Mouse (Mus musculus): ENCODE measurements around the gene Depdc5. TPM values are rescaled to one million over a fixed set of nuclear protein-coding genes. Genes with fewer than 3 reads are reported as not detected.
"Not testable (repeated sequence)": the region's sequence is repeated elsewhere in the genome, so short reads cannot be mapped to it uniquely, and the experiment has no call there.

Depdc5 gene
- polyA plus RNA-seq (2015; fragmentation: Nextera tagmentation; extraction: Ambion mirVana): 22.2 and 23.4 TPM in 2 replicates

GRCm38 (mm10) chr5:32863253-32864228 lies at the start of gene Depdc5:
Gene Depdc5 (plus strand): TSS chr5:32863701.
- Histone ChIP-seq H3K4me1 (peaks cover 8% of the 10 kb centered on the region), H3K4me2 (replicated peaks) (peak within 1 kb of the TSS; percentile 69), H3K27me3 (no peaks in the 10 kb centered on the region), H3K9me3 (replicated peaks) (no peaks in the 10 kb centered on the region), H3K27ac (replicated peaks) (peak within 1 kb of the TSS; percentile 87), H3K36me3 (peaks cover 15% of the 10 kb centered on the region), H3K4me3 (replicated peaks) (peak within 1 kb of the TSS; percentile 67), H3K9ac (peak within 1 kb of the TSS; percentile 62)
- ATAC-seq (ENCODE audit: insufficient number of reproducible peaks, low FRiP score, low TSS enrichment, low read depth): peak; percentile 97
- WGBS: 1% methylated on average over 52 of the region's 64 CpGs

- no peak overlapping the region for H3K4me2 ChIP-seq (replicated peaks)
- H3K4me3 ChIP-seq (replicated peaks): no peak overlapping the region
- no peaks in the 10 kb centered on the region for H3K9me3 ChIP-seq (replicated peaks)
- H3K9ac ChIP-seq: no peak overlapping the region
- no peaks in the 10 kb centered on the region for H3K4me1 ChIP-seq
- 98% methylated on average over 4 of the region's 4 CpGs for WGBS
- ATAC-seq (ENCODE audit: insufficient number of reproducible peaks, low FRiP score, low TSS enrichment, low read depth): no peak
- H3K27ac ChIP-seq (replicated peaks): no peak overlapping the region
- peaks cover 61% of the 10 kb centered on the region for H3K36me3 ChIP-seq
- no peaks in the 10 kb centered on the region for H3K27me3 ChIP-seq
Measured at GRCm38 (mm10) chr5:32815396-32815795, 48.1 kb upstream of the Depdc5 start.

DNA sequence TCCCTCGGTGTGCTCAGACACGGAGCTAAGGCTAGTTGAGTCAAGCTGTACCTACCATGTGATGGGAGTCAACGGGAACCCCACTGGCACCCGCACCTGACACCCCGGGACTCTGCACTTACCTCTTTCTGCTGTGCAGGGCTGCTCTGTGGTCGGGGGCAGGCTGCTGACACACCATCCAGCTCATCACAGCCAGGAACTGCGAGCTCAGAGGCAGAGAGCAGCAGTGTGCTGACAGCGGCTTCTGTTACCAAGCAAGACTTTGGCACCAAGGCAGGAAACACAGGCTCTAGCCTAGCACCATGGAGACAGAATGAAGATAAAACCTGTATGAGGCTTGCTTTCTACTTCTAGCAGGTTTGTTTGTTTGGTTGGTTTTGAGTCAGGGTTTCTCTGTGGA lies 43.0 kb upstream of the Depdc5 start:
- Histone ChIP-seq H3K36me3 (peaks cover 66% of the 10 kb centered on the region), H3K4me3 (replicated peaks) (no peak overlapping the region), H3K9ac (no peak overlapping the region), H3K27ac (replicated peaks) (no peak overlapping the region), H3K27me3 (no peaks in the 10 kb centered on the region), H3K4me1 (no peaks in the 10 kb centered on the region), H3K9me3 (replicated peaks) (no peaks in the 10 kb centered on the region), H3K4me2 (replicated peaks) (no peak overlapping the region)
- WGBS: 90% methylated on average over 8 of the region's 8 CpGs
- ATAC-seq (ENCODE audit: insufficient number of reproducible peaks, low FRiP score, low TSS enrichment, low read depth): no peak

DNA sequence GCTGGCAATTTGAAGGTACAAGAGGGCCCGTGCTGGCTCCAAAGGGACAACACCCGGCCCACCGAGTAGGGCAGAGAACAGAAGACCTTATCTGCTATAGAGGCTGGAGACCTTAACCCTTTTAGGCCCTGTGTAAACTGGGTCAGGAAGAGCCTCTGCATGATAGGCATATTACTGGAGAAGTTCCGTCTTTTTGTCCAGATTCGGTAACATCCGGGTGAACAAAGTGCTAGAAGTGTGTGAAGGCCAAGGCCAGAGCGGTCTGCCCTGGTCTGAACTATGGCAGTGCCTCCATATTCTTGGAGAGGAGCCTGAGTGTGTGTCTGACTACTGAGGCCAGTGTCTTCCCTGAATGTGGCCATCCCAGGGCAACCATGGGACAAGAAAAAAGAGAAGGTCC lies 36.5 kb upstream of the Depdc5 start, which contains the start of gene Gm20671:
Gene Gm20671 (minus strand): TSS at position 101 of the 400 bp plus-strand sequence.
- no peak within 1 kb of the TSS for H3K27ac ChIP-seq (replicated peaks)
- H3K9ac ChIP-seq: no peak within 1 kb of the TSS
- no peak within 1 kb of the TSS for H3K4me3 ChIP-seq (replicated peaks)
- no peaks in the 10 kb centered on the region for H3K27me3 ChIP-seq
- H3K9me3 ChIP-seq (replicated peaks): no peaks in the 10 kb centered on the region
- no peak for ATAC-seq (ENCODE audit: insufficient number of reproducible peaks, low FRiP score, low TSS enrichment, low read depth)
- no peaks in the 10 kb centered on the region for H3K4me1 ChIP-seq
- no peak within 1 kb of the TSS for H3K4me2 ChIP-seq (replicated peaks)
- peaks cover 76% of the 10 kb centered on the region for H3K36me3 ChIP-seq
- 79% methylated on average over 7 of the region's 7 CpGs for WGBS

DNA sequence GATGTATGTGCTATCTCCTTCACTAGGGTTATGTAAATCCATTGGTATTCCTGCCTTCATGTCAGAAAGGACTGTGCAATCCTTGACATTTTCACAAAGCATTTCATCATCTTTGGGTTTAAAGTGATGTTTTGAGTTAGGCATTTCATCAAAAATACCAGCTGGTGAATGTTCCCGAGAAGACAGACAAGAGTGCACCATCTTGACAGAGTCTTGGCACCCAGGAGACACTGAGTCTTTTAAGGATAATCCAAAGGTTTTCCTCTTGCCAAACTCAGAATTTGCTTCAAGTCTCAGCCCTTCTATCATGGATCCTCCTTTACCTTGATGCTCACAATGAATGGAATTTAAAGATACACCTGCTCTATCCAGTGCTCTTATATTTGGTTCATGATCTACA lies 34.7 kb upstream of the Depdc5 start:
- not testable (repeated sequence) for H3K27me3 ChIP-seq; ATAC-seq (ENCODE audit: insufficient number of reproducible peaks, low FRiP score, low TSS enrichment, low read depth); H3K4me1 ChIP-seq; H3K4me3 ChIP-seq (replicated peaks); H3K4me2 ChIP-seq (replicated peaks); H3K9ac ChIP-seq; H3K27ac ChIP-seq (replicated peaks); H3K9me3 ChIP-seq (replicated peaks)
- 81% methylated on average over 1 of the region's 1 CpGs for WGBS
- H3K36me3 ChIP-seq: peaks cover 70% of the 10 kb centered on the region

- H3K4me1 ChIP-seq: no peaks in the 10 kb centered on the region
- H3K9me3 ChIP-seq (replicated peaks): no peaks in the 10 kb centered on the region
- no peak overlapping the region for H3K4me2 ChIP-seq (replicated peaks)
- no peak for ATAC-seq (ENCODE audit: insufficient number of reproducible peaks, low FRiP score, low TSS enrichment, low read depth)
- 87% methylated on average over 2 of the region's 2 CpGs for WGBS
- H3K9ac ChIP-seq: no peak overlapping the region
- no peaks in the 10 kb centered on the region for H3K27me3 ChIP-seq
- no peak overlapping the region; the same call in 1 of the 2 replicates for H3K27ac ChIP-seq (replicated peaks)
- H3K4me3 ChIP-seq (replicated peaks): no peak overlapping the region
- H3K36me3 ChIP-seq: peaks cover 74% of the 10 kb centered on the region
Measured at GRCm38 (mm10) chr5:32830054-32830453, 33.4 kb upstream of the Depdc5 start.

DNA sequence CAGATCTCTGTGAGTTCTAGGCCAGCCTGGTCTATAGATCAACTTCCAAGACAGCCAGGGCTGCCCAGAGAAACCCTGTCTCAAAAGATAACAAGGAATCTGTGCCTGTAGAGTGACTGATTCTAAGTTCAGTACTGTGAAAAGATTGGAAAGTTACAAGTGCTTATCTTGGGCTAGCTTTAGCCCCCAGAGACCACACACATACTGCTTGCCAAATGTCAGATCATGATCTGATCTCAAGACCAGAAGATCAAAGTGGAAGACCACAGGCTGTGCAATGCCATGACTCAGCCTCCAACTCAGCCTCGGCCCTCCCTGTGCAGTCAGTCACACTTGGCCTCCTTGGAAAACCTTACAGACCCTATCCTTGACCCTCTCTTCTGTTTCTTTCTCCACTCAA lies 29.0 kb upstream of the Depdc5 start:
- Histone ChIP-seq H3K4me3 (replicated peaks) (no peak overlapping the region), H3K27ac (replicated peaks) (no peak overlapping the region), H3K27me3 (no peaks in the 10 kb centered on the region), H3K36me3 (peaks cover 69% of the 10 kb centered on the region), H3K4me2 (replicated peaks) (no peak overlapping the region), H3K4me1 (no peaks in the 10 kb centered on the region), H3K9me3 (replicated peaks) (no peaks in the 10 kb centered on the region), H3K9ac (no peak overlapping the region)
- 88% methylated on average over 1 of the region's 1 CpGs for WGBS
- no peak for ATAC-seq (ENCODE audit: insufficient number of reproducible peaks, low FRiP score, low TSS enrichment, low read depth)

GRCm38 (mm10) chr5:32836976-32837375 lies 26.5 kb upstream of the Depdc5 start:
- H3K36me3 ChIP-seq: peaks cover 64% of the 10 kb centered on the region
- H3K4me3 ChIP-seq (replicated peaks): no peak overlapping the region
- H3K27me3 ChIP-seq: no peaks in the 10 kb centered on the region
- no peaks in the 10 kb centered on the region for H3K9me3 ChIP-seq (replicated peaks)
- 80% methylated on average over 5 of the region's 5 CpGs for WGBS
- ATAC-seq (ENCODE audit: insufficient number of reproducible peaks, low FRiP score, low TSS enrichment, low read depth): no peak
- no peak overlapping the region for H3K4me2 ChIP-seq (replicated peaks)
- no peaks in the 10 kb centered on the region for H3K4me1 ChIP-seq
- H3K9ac ChIP-seq: no peak overlapping the region
- H3K27ac ChIP-seq (replicated peaks): no peak overlapping the region

DNA sequence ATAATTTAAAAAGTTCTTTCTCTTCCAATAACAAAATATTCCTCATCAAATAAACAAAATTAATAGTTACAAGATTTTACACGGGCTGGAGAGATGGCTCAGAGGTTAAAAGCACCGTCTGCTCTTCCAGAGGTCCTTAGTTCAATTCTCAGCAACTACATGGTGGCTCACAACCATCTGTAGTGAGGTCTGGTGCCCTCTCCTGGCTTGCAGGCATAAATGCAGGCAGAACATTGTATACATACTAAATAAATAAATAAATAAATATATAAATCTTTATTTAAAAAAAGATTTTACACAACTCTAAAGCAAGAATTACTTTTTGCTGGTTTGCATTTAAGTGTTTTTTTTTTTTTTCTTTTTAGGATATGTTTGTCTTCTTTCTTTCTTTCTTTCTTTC lies 23.5 kb upstream of the Depdc5 start:
- Histone ChIP-seq H3K4me1 (no peaks in the 10 kb centered on the region), H3K9me3 (replicated peaks) (no peaks in the 10 kb centered on the region), H3K27ac (replicated peaks) (no peak overlapping the region), H3K36me3 (peaks cover 77% of the 10 kb centered on the region), H3K4me2 (replicated peaks) (no peak overlapping the region), H3K27me3 (no peaks in the 10 kb centered on the region), H3K4me3 (replicated peaks) (no peak overlapping the region), H3K9ac (no peak overlapping the region)
- no peak for ATAC-seq (ENCODE audit: insufficient number of reproducible peaks, low FRiP score, low TSS enrichment, low read depth)
- WGBS: 94% methylated on average over 2 of the region's 2 CpGs

DNA sequence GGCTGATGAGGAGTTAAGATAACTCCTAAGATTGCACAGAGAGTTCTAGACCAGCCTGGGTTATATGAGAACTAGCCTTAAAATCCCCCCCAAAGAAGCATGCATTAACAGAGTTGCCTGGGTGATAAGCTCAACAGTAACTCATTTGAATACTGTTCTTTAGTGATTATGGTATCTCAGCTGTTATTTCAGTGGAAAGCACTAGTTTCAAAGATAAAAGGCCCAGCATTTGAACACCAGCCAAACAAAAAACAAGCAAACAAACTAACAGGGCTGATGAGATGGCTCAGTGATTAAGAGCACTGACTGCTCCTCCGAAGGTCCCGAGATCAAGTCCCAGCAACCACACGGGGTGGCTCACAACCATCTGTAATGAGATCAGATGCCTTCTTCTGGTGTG lies 14.3 kb upstream of the Depdc5 start:
- Histone ChIP-seq H3K4me1 (peaks cover 26% of the 10 kb centered on the region), H3K4me2 (replicated peaks) (no peak overlapping the region), H3K9ac (no peak overlapping the region), H3K36me3 (peaks cover 19% of the 10 kb centered on the region), H3K9me3 (replicated peaks) (no peaks in the 10 kb centered on the region), H3K27me3 (no peaks in the 10 kb centered on the region), H3K4me3 (replicated peaks) (no peak overlapping the region), H3K27ac (replicated peaks) (no peak overlapping the region)
- ATAC-seq (ENCODE audit: insufficient number of reproducible peaks, low FRiP score, low TSS enrichment, low read depth): no peak
- 97% methylated on average over 3 of the region's 3 CpGs for WGBS

DNA sequence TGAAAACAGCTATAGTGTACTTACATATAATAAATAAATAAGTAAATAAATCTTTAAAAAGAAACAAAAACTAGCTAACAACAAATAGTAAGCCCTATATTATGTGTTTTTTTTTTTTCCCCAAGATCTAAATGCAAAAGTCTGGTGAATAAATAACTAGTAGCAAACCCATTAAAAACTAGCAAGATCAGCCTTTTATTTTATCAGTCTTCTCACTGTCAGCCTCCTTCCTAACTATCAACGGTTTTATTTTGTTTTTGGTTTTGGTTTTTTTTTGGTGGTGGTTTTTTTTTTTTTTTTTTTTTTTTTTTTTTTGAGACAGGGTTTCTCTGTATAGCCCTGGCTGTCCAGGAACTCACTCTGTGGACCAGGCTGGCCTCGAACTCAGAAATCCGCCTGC lies 13.9 kb upstream of the Depdc5 start:
- not testable (repeated sequence) for ATAC-seq (ENCODE audit: insufficient number of reproducible peaks, low FRiP score, low TSS enrichment, low read depth)

More for the DNA sequence above, 13.9 kb upstream of the Depdc5 start:
- H3K4me1 ChIP-seq: peaks cover 26% of the 10 kb centered on the region
- not testable (repeated sequence) for H3K4me3 ChIP-seq (replicated peaks); H3K27me3 ChIP-seq; H3K9ac ChIP-seq; H3K27ac ChIP-seq (replicated peaks); H3K4me2 ChIP-seq (replicated peaks); H3K9me3 ChIP-seq (replicated peaks)
- WGBS: 94% methylated on average over 3 of the region's 3 CpGs
- peaks cover 15% of the 10 kb centered on the region for H3K36me3 ChIP-seq
